Mouse (Mus musculus): ENCODE data around the gene Tyrobp. TPM values are rescaled to one million over a fixed set of nuclear protein-coding genes. Genes with fewer than 3 reads are reported as not detected.

The Tyrobp gene
- polyA plus RNA-seq (2012; rRNA removed), result 328 and 425 TPM in 2 replicates

DNA sequence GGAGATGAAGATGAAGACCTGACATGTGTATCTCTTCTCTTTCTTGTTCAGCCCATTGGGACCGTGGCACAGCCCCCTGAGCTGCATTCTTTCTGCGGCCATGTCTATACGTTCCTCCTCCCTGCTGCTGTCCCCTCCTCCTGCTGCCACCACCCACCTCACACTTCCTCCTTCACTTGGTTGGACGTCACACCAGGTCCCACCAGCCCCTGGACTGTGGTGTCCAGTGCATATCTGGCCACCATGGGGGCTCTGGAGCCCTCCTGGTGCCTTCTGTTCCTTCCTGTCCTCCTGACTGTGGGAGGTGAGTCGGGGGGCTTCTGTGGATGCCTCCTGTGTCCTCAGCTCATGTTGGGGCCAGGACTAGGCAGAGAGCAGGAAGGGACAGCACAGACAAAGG lies at the start of gene Tyrobp:
Tyrobp (plus strand) TSS at position 165 of the 400 bp plus-strand sequence.
- 45% methylated on average over 5 of the region's 5 CpGs for WGBS
- DNase-seq, result no peak
- peak; percentile 65; the same call in 1 of the 2 replicates for TF ChIP-seq POLR2A (IDR thresholded peaks at IDR 0.05; ENCODE audit: borderline replicate concordance, extremely low read depth, low read depth, low read length)
- no peak for TF ChIP-seq CTCF (IDR thresholded peaks at IDR 0.05; ENCODE audit: insufficient read depth, low read length)
- H3K4me1 ChIP-seq (ENCODE audit: control insufficient read depth, insufficient read depth, low read length), result no peaks in the 10 kb centered on the region
- peak within 1 kb of the TSS; percentile 36 for H3K4me3 ChIP-seq (replicated peaks; ENCODE audit: extremely low read depth, low read depth, low read length)

DNA sequence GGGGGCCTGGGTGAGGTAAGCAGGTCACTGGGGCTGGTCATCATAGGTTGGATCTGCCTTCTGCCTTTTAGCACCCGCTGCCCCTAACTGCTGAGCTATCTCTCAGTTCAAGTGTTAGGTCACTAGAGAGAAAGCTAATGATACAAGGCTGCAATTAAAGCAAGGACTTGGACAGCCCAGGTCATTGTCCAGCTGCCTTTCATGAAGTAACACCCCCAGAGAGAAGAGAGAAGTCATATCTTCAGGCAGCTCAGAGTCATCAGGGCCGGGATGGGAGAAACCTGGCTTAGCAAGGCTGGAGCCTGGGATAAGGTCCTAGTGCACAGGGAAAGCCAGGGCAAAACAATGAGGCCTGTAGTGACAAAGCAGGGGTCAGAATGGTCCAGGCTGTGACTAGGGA lies 46.1 kb upstream of the Tyrobp start:
- 58% methylated on average over 2 of the region's 2 CpGs for WGBS
- TF ChIP-seq CTCF (IDR thresholded peaks at IDR 0.05; ENCODE audit: insufficient read depth, low read length) (no peak), POLR2A (IDR thresholded peaks at IDR 0.05; ENCODE audit: borderline replicate concordance, extremely low read depth, low read depth, low read length) (no peak)
- peaks cover 2% of the 10 kb centered on the region; the same call in 1 of the 2 replicates for H3K4me1 ChIP-seq (ENCODE audit: control insufficient read depth, insufficient read depth, low read length)
- no peak overlapping the region for H3K4me3 ChIP-seq (replicated peaks; ENCODE audit: extremely low read depth, low read depth, low read length)
- DNase-seq, result no peak

DNA sequence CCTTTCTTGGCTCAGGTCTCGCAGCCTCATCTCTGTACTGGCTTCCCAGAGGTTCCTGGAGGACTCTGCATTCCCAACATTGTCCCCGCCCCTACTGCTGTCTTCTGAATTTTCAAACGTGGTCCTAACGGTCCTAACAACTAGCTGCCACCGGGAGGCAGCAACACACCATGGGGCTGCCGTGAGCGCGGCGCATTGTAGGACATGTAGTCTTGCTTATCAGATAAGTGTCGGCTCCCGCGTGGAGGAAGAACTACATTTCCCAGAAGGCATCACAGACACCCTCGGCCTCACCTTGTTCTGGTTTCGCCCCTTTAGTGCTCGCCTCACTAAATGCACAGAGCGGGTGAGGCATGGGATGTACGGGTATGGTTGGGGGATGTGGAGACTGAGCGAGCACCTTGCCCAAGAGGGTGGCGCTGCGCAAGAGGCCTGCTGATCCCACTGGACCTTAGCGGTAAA lies 40.0 kb upstream of the Tyrobp start:
- Histone ChIP-seq H3K4me3 (replicated peaks; ENCODE audit: extremely low read depth, low read depth, low read length) (peak overlapping the region; percentile 83), H3K4me1 (ENCODE audit: control insufficient read depth, insufficient read depth, low read length) (no peaks in the 10 kb centered on the region)
- peak; percentile 82 for DNase-seq
- TF ChIP-seq POLR2A (IDR thresholded peaks at IDR 0.05; ENCODE audit: borderline replicate concordance, extremely low read depth, low read depth, low read length) (peak; percentile 24; the same call in 1 of the 2 replicates), CTCF (IDR thresholded peaks at IDR 0.05; ENCODE audit: insufficient read depth, low read length) (peak; percentile 94)
- WGBS, result 1% methylated on average over 21 of the region's 21 CpGs

DNA sequence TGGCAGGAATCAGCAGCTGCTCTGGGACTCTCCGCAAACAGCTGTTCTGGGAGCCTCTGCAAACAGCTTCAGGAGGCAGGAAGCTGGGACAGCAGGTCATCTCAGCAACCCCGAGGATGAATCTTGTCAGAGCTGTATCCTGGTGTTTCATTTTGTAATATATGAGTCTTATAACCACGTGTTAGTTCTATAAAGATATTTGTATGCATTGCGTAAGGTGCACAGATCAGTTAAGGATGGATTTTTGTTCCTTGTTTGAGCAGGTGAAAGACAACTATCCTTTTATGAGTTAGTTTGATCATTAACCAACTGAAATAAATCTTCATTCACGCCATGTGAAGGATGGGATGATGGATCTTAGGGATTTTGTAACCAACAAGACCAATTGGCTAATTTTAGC lies 33.5 kb upstream of the Tyrobp start:
- TF ChIP-seq CTCF (IDR thresholded peaks at IDR 0.05; ENCODE audit: insufficient read depth, low read length) (no peak), POLR2A (IDR thresholded peaks at IDR 0.05; ENCODE audit: borderline replicate concordance, extremely low read depth, low read depth, low read length) (no peak)
- DNase-seq, result no peak
- H3K4me3 ChIP-seq (replicated peaks; ENCODE audit: extremely low read depth, low read depth, low read length), result no peak overlapping the region
- 49% methylated on average over 5 of the region's 5 CpGs for WGBS
- no peaks in the 10 kb centered on the region for H3K4me1 ChIP-seq (ENCODE audit: control insufficient read depth, insufficient read depth, low read length)

DNA sequence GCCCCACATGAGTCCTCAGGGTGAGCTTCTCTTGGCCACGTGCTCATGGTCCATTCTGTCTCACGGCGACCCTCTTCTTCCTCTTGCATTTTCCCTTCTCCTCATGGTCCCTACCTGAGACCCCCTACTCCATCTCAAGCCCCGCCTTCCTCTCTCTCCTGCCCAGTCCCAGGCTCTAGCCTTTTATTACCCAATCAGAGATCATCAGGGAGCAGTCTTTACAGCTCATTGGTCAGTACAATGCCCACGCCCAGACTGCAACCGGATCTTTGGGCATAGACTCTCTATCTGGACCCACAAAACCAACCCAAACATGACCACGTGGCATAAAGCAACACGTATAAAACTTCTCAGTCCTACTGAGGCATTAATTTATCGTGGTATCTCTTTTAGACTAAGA lies 29.5 kb upstream of the Tyrobp start:
- 79% methylated on average over 9 of the region's 9 CpGs for WGBS
- Histone ChIP-seq H3K4me3 (replicated peaks; ENCODE audit: extremely low read depth, low read depth, low read length) (no peak overlapping the region), H3K4me1 (ENCODE audit: control insufficient read depth, insufficient read depth, low read length) (no peaks in the 10 kb centered on the region)
- TF ChIP-seq CTCF (IDR thresholded peaks at IDR 0.05; ENCODE audit: insufficient read depth, low read length), result no peak
- TF ChIP-seq POLR2A (IDR thresholded peaks at IDR 0.05; ENCODE audit: borderline replicate concordance, extremely low read depth, low read depth, low read length), result no peak
- no peak for DNase-seq

DNA sequence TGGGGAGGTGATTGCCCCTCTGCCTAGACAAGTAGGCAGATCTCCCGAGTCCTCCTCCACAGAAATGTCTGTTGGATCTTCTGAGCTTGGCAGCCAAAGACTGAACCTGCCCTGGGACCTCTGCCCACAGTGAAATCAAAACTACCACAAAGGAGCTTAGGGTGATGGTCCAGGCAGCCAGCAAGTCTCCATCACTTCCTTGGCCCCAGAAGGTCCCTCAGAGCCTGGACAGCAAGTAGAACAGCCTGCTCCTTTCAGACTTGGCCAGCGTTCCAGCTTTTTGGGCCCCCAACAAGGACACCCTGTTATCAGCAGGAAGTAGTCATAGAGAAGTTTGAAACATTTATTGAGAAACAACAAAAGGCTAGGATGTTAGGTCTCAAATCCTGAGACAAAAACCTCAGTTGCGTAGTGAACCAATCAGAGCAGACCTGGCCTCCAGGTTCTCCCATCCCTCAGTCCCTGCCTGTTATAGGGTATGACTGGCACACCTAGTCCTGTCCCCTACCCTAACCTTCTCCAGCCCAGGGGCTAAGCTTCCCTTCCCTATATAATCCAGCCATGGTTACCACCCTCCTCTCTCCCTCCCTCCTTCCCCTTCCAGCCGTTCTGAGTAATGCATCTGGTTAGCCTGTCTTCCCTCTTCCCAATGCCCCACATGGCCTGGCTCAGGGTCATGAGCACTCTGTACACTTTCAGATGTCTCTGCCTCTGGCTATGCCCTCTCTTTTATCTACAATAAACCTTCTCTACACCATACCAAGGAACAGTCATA lies 20.6 kb upstream of the Tyrobp start:
- no peak for DNase-seq
- no peak for TF ChIP-seq CTCF (IDR thresholded peaks at IDR 0.05; ENCODE audit: insufficient read depth, low read length)
- no peak for TF ChIP-seq POLR2A (IDR thresholded peaks at IDR 0.05; ENCODE audit: borderline replicate concordance, extremely low read depth, low read depth, low read length)
- WGBS, result 47% methylated on average over 4 of the region's 4 CpGs
- H3K4me1 ChIP-seq (ENCODE audit: control insufficient read depth, insufficient read depth, low read length), result peaks cover 4% of the 10 kb centered on the region; the same call in 1 of the 2 replicates
- H3K4me3 ChIP-seq (replicated peaks; ENCODE audit: extremely low read depth, low read depth, low read length), result no peak overlapping the region

DNA sequence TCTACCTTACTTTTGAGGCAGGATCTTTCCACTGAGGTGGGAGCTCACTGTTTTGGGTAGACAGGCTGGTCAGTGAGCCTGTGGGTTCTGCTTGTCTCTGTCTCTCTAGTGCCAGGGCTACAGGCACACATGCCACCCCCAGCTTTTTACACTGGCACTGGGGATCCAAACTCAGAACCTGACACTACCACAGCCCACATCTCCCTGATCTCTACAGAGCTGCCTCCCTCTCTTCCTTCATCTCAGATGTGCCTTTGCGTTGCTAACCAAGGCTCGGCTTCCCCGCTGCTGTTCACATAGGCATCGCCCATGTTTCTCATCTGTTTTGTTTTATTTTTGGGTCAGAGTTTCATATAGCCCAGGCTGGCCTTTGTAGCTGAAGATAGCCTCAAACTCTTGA lies 19.9 kb upstream of the Tyrobp start:
- no peak for TF ChIP-seq POLR2A (IDR thresholded peaks at IDR 0.05; ENCODE audit: borderline replicate concordance, extremely low read depth, low read depth, low read length)
- DNase-seq, result no peak
- Histone ChIP-seq H3K4me3 (replicated peaks; ENCODE audit: extremely low read depth, low read depth, low read length) (no peak overlapping the region), H3K4me1 (ENCODE audit: control insufficient read depth, insufficient read depth, low read length) (peaks cover 4% of the 10 kb centered on the region; the same call in 1 of the 2 replicates)
- WGBS, result 84% methylated on average over 4 of the region's 4 CpGs

DNA sequence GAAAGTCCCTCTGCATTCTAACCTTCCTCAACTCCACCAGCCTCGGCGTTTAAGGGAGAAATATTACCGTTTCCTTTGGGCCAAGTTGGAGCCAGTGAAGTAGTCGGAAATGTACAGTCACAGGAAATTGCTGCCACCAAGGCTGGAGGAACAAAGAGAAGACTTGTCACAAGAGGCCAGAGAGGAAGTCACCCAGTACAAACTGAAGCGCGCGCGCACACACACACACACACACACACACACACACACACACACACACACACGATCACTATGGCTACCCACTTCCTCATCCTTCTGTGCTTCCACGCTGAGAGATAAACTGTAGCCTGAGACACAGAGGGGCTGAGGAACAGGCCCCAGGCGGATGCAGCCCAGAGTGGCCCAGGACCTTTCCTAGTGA lies 19.2 kb upstream of the Tyrobp start:
- H3K4me3 ChIP-seq (replicated peaks; ENCODE audit: extremely low read depth, low read depth, low read length), result peak overlapping the region; percentile 21
- no peak for TF ChIP-seq CTCF (IDR thresholded peaks at IDR 0.05; ENCODE audit: insufficient read depth, low read length)
- 0 out of 2 replicates have a peak, but pooled peaks have one; percentile 37 for TF ChIP-seq POLR2A (IDR thresholded peaks at IDR 0.05; ENCODE audit: borderline replicate concordance, extremely low read depth, low read depth, low read length)
- 17% methylated on average over 11 of the region's 11 CpGs for WGBS
- DNase-seq, result no peak
- peaks cover 4% of the 10 kb centered on the region; the same call in 1 of the 2 replicates for H3K4me1 ChIP-seq (ENCODE audit: control insufficient read depth, insufficient read depth, low read length)

DNA sequence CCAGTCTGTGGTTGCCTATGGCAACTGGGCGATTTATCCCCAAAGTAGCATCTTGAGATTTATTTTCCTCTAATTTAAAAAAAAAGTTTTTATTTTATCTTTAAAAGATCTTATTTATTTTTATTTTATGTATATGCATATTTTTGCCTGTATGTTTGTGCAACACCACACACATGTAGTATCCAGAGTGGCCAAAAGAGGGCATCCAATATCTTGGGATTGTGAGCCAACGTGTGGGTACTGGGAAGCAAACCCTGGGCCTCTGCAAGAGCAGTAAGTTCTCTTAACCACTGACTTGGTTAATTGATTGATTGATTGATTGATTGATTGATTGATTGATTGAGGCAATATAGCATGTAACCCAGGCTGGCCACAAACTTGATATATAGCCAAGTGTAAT lies 18.7 kb upstream of the Tyrobp start:
- DNase-seq, result no peak

DNA sequence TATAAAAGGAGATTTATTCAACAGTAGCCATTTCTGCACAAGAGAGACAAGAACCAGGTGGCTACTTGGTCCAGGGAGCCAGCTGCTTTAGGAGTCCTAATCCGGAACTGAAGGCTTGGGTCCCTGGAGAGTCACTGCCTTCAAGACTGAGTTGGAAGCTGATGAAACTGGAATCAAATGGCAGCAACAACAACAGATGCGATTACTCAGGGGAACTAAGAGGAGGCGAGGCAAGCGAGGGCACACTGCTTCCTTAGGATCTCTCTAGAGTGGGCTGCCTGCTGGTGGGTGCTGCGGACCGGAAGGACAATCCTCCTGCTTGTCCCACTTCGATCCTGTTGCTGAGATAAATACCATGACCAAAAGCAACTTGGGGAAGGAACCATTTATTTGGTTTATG lies 13.9 kb upstream of the Tyrobp start:
- WGBS, result 60% methylated on average over 7 of the region's 7 CpGs
- no peak for DNase-seq
- Histone ChIP-seq H3K4me1 (ENCODE audit: control insufficient read depth, insufficient read depth, low read length) (no peaks in the 10 kb centered on the region), H3K4me3 (replicated peaks; ENCODE audit: extremely low read depth, low read depth, low read length) (no peak overlapping the region)
- TF ChIP-seq POLR2A (IDR thresholded peaks at IDR 0.05; ENCODE audit: borderline replicate concordance, extremely low read depth, low read depth, low read length) (no peak), CTCF (IDR thresholded peaks at IDR 0.05; ENCODE audit: insufficient read depth, low read length) (no peak)

More for the DNA sequence above, 18.7 kb upstream of the Tyrobp start:
- WGBS, result 49% methylated on average over 2 of the region's 2 CpGs
- H3K4me1 ChIP-seq (ENCODE audit: control insufficient read depth, insufficient read depth, low read length), result peaks cover 4% of the 10 kb centered on the region; the same call in 1 of the 2 replicates
- H3K4me3 ChIP-seq (replicated peaks; ENCODE audit: extremely low read depth, low read depth, low read length), result no peak overlapping the region
- TF ChIP-seq CTCF (IDR thresholded peaks at IDR 0.05; ENCODE audit: insufficient read depth, low read length), result peak; percentile 30; the same call in 1 of the 2 replicates
- no peak for TF ChIP-seq POLR2A (IDR thresholded peaks at IDR 0.05; ENCODE audit: borderline replicate concordance, extremely low read depth, low read depth, low read length)

Data from lung, adult 2 months (tissue).